Mouse (Mus musculus) liver, embryonic 11.5 days (tissue): ENCODE results near the gene Lrtm1. TPM values are rescaled to one million over a fixed set of nuclear protein-coding genes. Genes with fewer than 3 reads are reported as not detected.

ENCODE experiments used
- ATAC-seq: fragments of 200-750 bp; cut with Nextera tagmentation; replicated peaks from 2 replicates; pipeline ENCODE4 v1.8.0; 2017; ENCODE audit warnings: moderate number of reproducible peaks, mild to moderate bottlenecking, moderate TSS enrichment, moderate library complexity; ENCODE audit not compliant: low FRiP score
- DNase-seq: peaks from one replicate; pipeline ENCODE4 v3.0.0-alpha.2; 2017; ENCODE audit warnings: low spot score
- H3K27ac ChIP-seq: fragments of 300-500 bp; sonication (generic); 2 replicates; pipeline ENCODE4 v1.5.1; 2014; ENCODE audit warnings: mild to moderate bottlenecking, low read depth, low read length, control low read depth
- H3K27me3 ChIP-seq: fragments of 300-500 bp; sonication (generic); replicated peaks from 2 replicates; pipeline ENCODE4 v1.6.1; 2014; ENCODE audit warnings: low read length, mixed read lengths; ENCODE audit not compliant: control insufficient read depth, insufficient read depth
- H3K36me3 ChIP-seq: fragments of 300-500 bp; sonication (generic); 2 replicates; pipeline ENCODE4 v1.6.1; 2014; ENCODE audit warnings: mild to moderate bottlenecking, low read length, moderate library complexity, mixed read lengths; ENCODE audit not compliant: control insufficient read depth, insufficient read depth
- H3K4me1 ChIP-seq: fragments of 300-500 bp; sonication (generic); replicated peaks from 2 replicates; pipeline ENCODE4 v1.6.1; 2014; ENCODE audit warnings: low read length, mixed read lengths; ENCODE audit not compliant: control insufficient read depth, insufficient read depth
- H3K4me2 ChIP-seq: fragments of 300-500 bp; sonication (generic); 2 replicates; pipeline ENCODE4 v1.6.1; 2014; ENCODE audit warnings: mild to moderate bottlenecking, control low read depth, moderate library complexity
- H3K4me3 ChIP-seq: fragments of 300-500 bp; sonication (generic); 2 replicates; pipeline ENCODE4 v1.5.1; 2014; ENCODE audit warnings: low read depth, low read length, control low read depth
- H3K9ac ChIP-seq: fragments of 300-500 bp; sonication (generic); 2 replicates; pipeline ENCODE4 v1.6.1; 2014; ENCODE audit warnings: low read depth, low read length, control low read depth
- H3K9me3 ChIP-seq: fragments of 300-500 bp; sonication (generic); 2 replicates; pipeline ENCODE4 v1.6.1; 2016; ENCODE audit warnings: low read length, inconsistent platforms, mixed read lengths; ENCODE audit not compliant: control insufficient read depth
- WGBS: fragments of 180-500 bp; shearing (Covaris S2); extraction: QIAGEN DNeasy Blood & Tissue Kit; methylation state at CpG from one replicate; pipeline ENCODE4 v1.1.7; 2014; 5-methylcytosine and 5-hydroxymethylcytosine counted together
- polyA plus RNA-seq: library from polyadenylated mRNA; unstranded; fragments of >200 nt; fragmentation: Nextera tagmentation; extraction: Ambion mirVana; gene quantifications from 2 replicates; pipeline ENCODE4 v1.2.1, GENCODE M21; 2014

Gene Lrtm1
- polyA plus RNA-seq, 1 experiment from 2014 or later, result not detected

DNA sequence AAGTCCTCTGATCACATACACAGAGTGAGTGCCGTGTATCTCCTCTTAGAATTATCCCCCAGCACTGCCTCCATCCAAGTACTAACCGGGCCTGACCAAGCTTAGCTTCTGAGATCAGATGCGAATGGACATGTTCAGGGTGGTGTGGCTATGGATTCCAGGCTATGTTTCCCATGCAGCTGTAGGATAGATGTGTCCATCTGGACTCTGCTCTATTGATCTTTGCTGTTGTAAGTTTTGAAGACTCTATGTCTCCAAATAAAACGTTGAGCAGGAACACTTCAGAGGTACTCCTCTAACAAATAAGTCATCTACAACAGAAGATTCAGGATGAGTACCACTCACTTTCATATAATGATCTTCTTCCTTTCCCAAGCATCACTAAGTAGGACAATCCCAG lies 8.4 kb upstream of the Lrtm1 start:
- Histone ChIP-seq H3K27me3 (no peaks in the 10 kb centered on the region), H3K4me3 (no peak overlapping the region), H3K9ac (no peak overlapping the region), H3K36me3 (no peaks in the 10 kb centered on the region), H3K27ac (no peak overlapping the region), H3K4me1 (no peaks in the 10 kb centered on the region), H3K4me2 (no peak overlapping the region), H3K9me3 (no peaks in the 10 kb centered on the region)
- no peak for DNase-seq
- 75% methylated on average over 4 of the region's 4 CpGs for WGBS
- no peak for ATAC-seq

DNA sequence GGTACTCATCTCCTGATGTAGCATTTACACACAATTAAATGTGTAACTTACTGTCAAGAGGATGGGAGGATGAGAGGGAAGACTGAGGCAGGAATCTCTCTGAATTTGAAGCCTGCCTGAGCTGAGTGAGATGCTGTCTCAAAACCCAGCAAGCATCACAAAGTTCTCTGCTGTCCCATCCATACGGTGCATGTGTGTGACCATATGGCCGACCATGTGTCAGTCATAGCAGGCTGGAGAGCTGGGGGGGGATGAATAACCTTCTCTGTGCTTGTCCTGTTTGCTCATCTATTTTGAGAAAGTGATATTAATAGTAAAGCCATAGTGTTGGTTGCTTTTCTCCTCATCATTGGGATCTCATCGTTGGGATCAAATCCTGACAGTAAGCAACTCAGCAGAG lies 4.8 kb upstream of the Lrtm1 start:
- WGBS, result 83% methylated on average over 3 of the region's 3 CpGs

DNA sequence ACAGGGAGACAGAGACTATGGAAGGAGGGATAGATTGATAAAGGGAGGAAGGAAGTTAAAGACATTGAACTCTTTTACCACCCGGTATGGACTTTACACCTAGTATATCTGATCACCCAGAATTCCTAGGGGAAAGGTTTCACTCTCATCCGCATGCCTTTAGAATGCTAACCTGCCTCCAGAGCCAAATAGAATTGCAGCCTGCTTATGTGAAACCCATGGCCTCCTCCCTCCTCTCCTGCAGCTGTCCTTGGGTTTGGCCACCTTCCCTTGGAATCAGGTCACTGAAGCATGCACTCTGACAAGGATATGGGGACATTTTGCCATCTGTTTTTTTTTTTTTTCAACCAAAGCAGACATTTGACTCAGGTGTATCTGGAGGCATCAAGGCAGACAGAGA lies 3.3 kb upstream of the Lrtm1 start:
- Histone ChIP-seq H3K9me3 (no peaks in the 10 kb centered on the region), H3K27me3 (no peaks in the 10 kb centered on the region), H3K36me3 (no peaks in the 10 kb centered on the region), H3K9ac (no peak overlapping the region), H3K4me1 (0 out of 2 replicates have a peak, but pooled peaks cover 2% of the 10 kb centered on the region), H3K4me3 (no peak overlapping the region), H3K4me2 (no peak overlapping the region), H3K27ac (no peak overlapping the region)
- ATAC-seq, result no peak
- DNase-seq, result no peak
- 79% methylated on average over 2 of the region's 2 CpGs for WGBS

More for the DNA sequence above, 4.8 kb upstream of the Lrtm1 start:
- Histone ChIP-seq H3K9ac (no peak overlapping the region), H3K9me3 (no peaks in the 10 kb centered on the region), H3K4me2 (no peak overlapping the region), H3K27me3 (no peaks in the 10 kb centered on the region), H3K27ac (no peak overlapping the region), H3K36me3 (no peaks in the 10 kb centered on the region), H3K4me1 (0 out of 2 replicates have a peak, but pooled peaks cover 2% of the 10 kb centered on the region), H3K4me3 (no peak overlapping the region)
- no peak for DNase-seq
- ATAC-seq, result no peak

DNA sequence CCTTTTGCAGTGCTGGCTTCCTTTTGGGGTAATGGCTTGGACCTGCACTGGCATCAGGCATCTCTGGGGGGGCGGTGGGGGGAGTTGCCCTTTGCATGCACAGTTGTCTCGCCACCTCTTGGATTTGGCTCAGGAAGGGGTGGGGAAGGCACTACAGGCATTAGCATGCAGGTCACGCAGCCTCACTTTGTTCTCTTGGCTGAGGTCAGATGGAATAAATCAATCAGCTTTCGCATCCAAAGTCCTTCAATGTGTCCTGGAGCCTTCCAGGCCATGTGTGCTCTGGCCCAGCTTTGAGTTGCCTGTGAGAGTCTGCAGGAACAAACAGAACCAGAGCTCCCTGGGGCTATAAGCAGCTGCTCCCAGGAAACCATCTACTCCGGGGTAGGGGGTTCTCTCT lies 2.1 kb upstream of the Lrtm1 start:
- Histone ChIP-seq H3K36me3 (no peaks in the 10 kb centered on the region), H3K27ac (no peak overlapping the region), H3K4me3 (no peak overlapping the region), H3K27me3 (no peaks in the 10 kb centered on the region), H3K9ac (no peak overlapping the region), H3K4me1 (0 out of 2 replicates have a peak, but pooled peaks cover 2% of the 10 kb centered on the region), H3K4me2 (no peak overlapping the region), H3K9me3 (no peaks in the 10 kb centered on the region)
- DNase-seq (no peak), ATAC-seq (0 out of 2 replicates have a peak, but pooled peaks have one; percentile 26)
- WGBS, result 62% methylated on average over 5 of the region's 5 CpGs

DNA sequence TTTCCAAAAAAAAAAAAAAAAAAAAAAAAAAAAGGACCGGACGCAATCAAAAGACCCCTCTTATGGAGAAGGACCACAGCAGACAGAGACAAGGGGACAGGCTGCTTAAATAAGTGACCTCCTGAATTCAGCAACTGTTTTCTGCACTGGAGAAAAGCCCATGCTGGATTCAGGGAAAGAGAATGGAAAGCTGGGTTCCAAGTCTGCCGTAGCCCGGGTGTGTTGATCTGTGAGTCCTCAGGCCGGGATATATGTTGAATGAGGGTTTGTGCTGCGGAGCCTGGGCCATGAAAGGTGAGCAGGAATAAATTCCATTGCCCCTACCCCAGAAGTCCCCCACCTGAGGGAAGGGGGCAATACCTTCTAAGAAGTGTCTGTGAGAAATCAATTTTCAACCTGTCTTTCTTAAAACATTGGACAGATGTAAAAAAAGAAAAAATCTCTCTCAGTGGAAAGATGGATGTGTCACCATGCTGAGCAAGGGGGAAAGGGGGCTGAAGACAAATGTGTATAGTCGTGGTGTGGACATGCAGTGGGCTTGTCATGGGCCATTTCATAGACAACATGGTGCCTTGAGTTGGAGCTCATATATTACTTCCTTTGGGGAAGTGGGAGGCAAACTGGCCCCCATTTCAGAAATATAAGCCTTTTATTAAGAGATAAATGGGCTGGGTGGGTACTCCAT lies 450 bp downstream of the Lrtm1 start:
- Histone ChIP-seq H3K9me3 (no peaks in the 10 kb centered on the region), H3K27ac (no peak overlapping the region), H3K36me3 (no peaks in the 10 kb centered on the region), H3K4me2 (no peak overlapping the region), H3K27me3 (no peaks in the 10 kb centered on the region), H3K9ac (no peak overlapping the region), H3K4me3 (no peak overlapping the region), H3K4me1 (0 out of 2 replicates have a peak, but pooled peaks cover 2% of the 10 kb centered on the region)
- WGBS, result 64% methylated on average over 7 of the region's 7 CpGs
- no peak for DNase-seq
- ATAC-seq, result no peak

DNA sequence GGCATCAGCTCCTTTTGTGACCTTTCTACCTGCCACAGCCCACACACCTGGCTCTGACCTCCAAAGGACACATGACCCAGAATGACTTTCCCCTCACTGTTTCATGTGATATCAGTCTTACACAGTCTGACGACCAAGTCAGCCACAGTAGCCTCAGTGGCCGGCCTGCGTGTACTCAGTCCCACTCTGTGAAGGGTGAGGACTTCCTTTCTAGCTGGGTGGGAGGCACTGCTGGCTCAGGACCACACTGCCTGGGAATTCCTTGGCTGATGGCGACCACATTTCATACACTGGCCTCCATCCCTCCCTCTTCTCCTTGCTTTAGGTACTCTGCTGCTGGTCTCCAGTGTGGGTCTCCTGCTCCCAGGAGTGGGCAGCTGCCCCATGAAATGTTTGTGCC lies 3.3 kb downstream of the Lrtm1 start:
- 71% methylated on average over 4 of the region's 4 CpGs for WGBS
- no peak for ATAC-seq
- H3K27ac ChIP-seq, result no peak overlapping the region
- no peak overlapping the region for H3K4me3 ChIP-seq
- DNase-seq, result no peak
- H3K9me3 ChIP-seq, result no peaks in the 10 kb centered on the region
- H3K36me3 ChIP-seq, result no peaks in the 10 kb centered on the region
- no peak overlapping the region for H3K4me2 ChIP-seq
- H3K9ac ChIP-seq, result no peak overlapping the region
- H3K4me1 ChIP-seq, result 0 out of 2 replicates have a peak, but pooled peaks cover 2% of the 10 kb centered on the region
- no peaks in the 10 kb centered on the region for H3K27me3 ChIP-seq

DNA sequence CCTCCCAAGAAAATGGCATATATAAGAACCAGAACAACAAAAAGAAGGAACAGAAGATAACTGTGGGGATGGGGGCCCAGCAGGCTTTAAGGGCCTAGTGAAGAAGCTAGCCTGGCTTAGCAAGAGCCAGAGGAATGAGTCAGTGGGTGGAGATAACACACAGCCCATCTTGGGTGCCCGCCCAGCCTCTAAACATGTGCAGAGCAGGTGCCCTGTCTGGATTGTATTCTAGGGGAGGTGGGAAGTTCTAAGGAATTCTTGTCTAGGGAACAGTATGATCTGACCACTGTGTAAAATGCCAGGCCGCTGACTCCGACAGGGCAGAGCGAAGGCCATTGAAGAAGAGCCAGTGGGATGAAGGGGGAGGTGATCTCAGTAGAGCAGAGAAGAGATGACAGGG lies 5.2 kb downstream of the Lrtm1 start:
- Histone ChIP-seq H3K9me3 (no peaks in the 10 kb centered on the region), H3K4me2 (no peak overlapping the region), H3K27me3 (no peaks in the 10 kb centered on the region), H3K4me3 (no peak overlapping the region), H3K9ac (no peak overlapping the region), H3K36me3 (no peaks in the 10 kb centered on the region), H3K27ac (no peak overlapping the region), H3K4me1 (no peaks in the 10 kb centered on the region)
- DNase-seq, result no peak
- ATAC-seq, result no peak
- 86% methylated on average over 4 of the region's 4 CpGs for WGBS

DNA sequence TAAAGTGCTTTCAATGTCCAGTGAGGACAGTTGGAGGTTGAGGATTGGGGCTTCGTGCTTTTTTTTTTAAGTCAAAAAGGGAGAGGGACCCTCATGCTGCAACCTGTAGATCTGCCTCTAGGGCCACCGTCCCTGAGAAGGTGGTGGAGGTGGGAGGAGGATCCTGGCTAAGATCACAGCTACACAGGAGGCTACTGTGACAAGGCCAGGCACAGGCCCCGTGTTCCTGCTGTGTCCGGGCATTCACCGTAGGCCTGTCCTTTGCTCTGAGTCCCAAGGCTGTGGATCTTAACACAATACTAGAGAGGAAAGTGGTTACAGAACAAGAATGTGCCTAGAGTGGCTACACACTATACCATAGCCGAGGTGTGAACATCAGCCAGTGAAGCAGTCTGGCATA lies 7.3 kb downstream of the Lrtm1 start:
- Histone ChIP-seq H3K4me3 (no peak overlapping the region), H3K36me3 (no peaks in the 10 kb centered on the region), H3K27ac (no peak overlapping the region), H3K9ac (no peak overlapping the region), H3K27me3 (no peaks in the 10 kb centered on the region), H3K4me1 (no peaks in the 10 kb centered on the region), H3K9me3 (no peaks in the 10 kb centered on the region), H3K4me2 (no peak overlapping the region)
- no peak for DNase-seq
- 69% methylated on average over 6 of the region's 6 CpGs for WGBS
- ATAC-seq, result no peak

DNA sequence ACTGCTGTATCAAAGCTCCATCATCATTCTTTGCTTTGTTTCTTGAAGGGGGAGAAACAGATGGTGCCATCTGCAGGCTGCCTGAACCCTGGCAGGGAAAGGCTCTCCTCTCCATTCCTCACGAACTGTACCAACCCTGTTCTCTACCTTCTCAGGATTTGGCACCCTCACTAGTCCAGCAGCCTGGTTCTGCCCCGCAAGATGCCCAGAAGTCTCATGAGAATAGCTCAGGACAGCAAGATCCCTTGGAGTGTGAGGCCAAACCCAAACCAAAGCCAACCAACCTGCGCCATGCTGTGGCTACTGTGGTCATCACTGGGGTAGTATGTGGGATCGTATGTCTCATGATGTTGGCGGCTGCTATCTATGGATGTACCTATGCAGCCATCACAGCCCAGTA lies 9.3 kb downstream of the Lrtm1 start:
- Histone ChIP-seq H3K27ac (no peak overlapping the region), H3K9ac (no peak overlapping the region), H3K27me3 (no peaks in the 10 kb centered on the region), H3K4me2 (no peak overlapping the region), H3K9me3 (no peaks in the 10 kb centered on the region), H3K36me3 (no peaks in the 10 kb centered on the region), H3K4me3 (no peak overlapping the region), H3K4me1 (no peaks in the 10 kb centered on the region)
- ATAC-seq (no peak), DNase-seq (no peak)
- WGBS, result 75% methylated on average over 5 of the region's 5 CpGs
